Mouse (Mus musculus) cerebellum, postnatal 36 days (tissue): ENCODE data around the gene Irf2bpl.

ENCODE experiments used
- DNase-seq, 2 experiments: peaks; one replicate each; pipeline ENCODE4 v3.0.0; 2021 to 2022; ENCODE audit warnings: mixed read lengths in 2 of 2

The Irf2bpl gene

GRCm38 (mm10) chr12:86858983-86859872 lies 25.4 kb downstream of the Irf2bpl start:
- DNase-seq, result no peak

GRCm38 (mm10) chr12:86858498-86858897 lies 26.1 kb downstream of the Irf2bpl start:
- no peak for DNase-seq

- no peak for DNase-seq
Measured at GRCm38 (mm10) chr12:86857290-86857689, 27.3 kb downstream of the Irf2bpl start.

GRCm38 (mm10) chr12:86855670-86856069 lies 28.9 kb downstream of the Irf2bpl start:
- DNase-seq, result no peak

- no peak for DNase-seq
Measured at GRCm38 (mm10) chr12:86853516-86853915, 31.1 kb downstream of the Irf2bpl start.

- DNase-seq, result no peak
Measured at GRCm38 (mm10) chr12:86851313-86851712, 33.3 kb downstream of the Irf2bpl start.

GRCm38 (mm10) chr12:86850746-86851145 lies 33.9 kb downstream of the Irf2bpl start:
- DNase-seq, result no peak

GRCm38 (mm10) chr12:86849945-86850626 lies 34.5 kb downstream of the Irf2bpl start:
- DNase-seq, result no peak

GRCm38 (mm10) chr12:86842866-86843459 lies 41.6 kb downstream of the Irf2bpl start:
- DNase-seq, result no peak

GRCm38 (mm10) chr12:86840526-86840925 lies 44.1 kb downstream of the Irf2bpl start:
- DNase-seq, result no peak

- peak in 1 of 2 experiments; percentile 31 for DNase-seq
Measured at GRCm38 (mm10) chr12:86838181-86838580, 46.4 kb downstream of the Irf2bpl start.

- DNase-seq, result peak in 1 of 2 experiments; percentile 49
Measured at GRCm38 (mm10) chr12:86836431-86837047, 48.1 kb downstream of the Irf2bpl start.

GRCm38 (mm10) chr12:86835899-86836298 lies 48.7 kb downstream of the Irf2bpl start:
- DNase-seq, result no peak

GRCm38 (mm10) chr12:86834416-86834772 lies 50.2 kb downstream of the Irf2bpl start:
- no peak for DNase-seq

GRCm38 (mm10) chr12:86833711-86834415 lies 50.7 kb downstream of the Irf2bpl start:
- peak in 1 of 2 experiments; percentile 31 for DNase-seq

GRCm38 (mm10) chr12:86832551-86833182 lies 51.9 kb downstream of the Irf2bpl start:
- no peak for DNase-seq

GRCm38 (mm10) chr12:86831591-86832550 lies 52.7 kb downstream of the Irf2bpl start:
- DNase-seq, result peak in 1 of 2 experiments; percentile 53
